In the genomic region with DNA sequence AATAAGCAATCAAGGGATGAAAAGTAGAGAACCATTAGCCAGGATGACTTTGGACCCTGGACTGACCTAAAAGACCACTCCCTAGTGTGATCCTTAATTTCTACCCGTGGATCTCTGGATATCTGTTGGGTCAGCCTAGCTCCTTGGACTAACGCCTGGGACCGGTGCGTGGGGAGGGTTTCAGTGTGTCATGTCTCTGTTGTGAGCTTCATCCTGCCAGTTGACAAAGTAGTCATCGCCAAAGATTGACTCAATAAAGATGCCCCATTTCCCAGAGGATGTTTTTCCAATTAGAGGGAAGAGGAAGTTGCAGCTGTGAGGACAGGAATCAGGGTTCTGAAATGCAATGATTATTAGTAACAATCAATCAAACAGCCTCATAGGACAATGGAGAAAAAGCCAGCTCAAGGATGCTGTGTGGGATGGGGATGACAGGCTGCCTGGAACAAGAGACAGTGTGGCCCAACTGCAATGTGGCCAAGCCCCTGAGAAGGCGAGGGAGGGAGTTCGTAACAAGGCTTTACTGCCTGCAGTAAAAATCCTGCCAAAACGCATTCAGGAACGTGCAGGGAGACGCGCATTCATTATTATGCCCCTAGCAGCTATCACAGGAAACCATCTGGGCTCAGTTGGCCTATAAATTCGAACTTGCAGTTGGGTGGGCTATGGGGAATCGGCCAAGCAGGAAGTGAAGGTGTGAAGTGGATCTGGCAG, we compare ENCODE assay signal across 8 mouse cellular contexts. TPM values are rescaled to one million over a fixed set of nuclear protein-coding genes. Genes with fewer than 3 reads are reported as not detected.
DNase-seq lines count a peak whose midpoint lies in the region; ATAC-seq and TF ChIP-seq lines count a peak whose summit lies in the region.

No protein-coding gene starts in this region.

- H3K27ac ChIP-seq in midbrain, postnatal 0 days (ENCODE audit: low read depth, low read length) = no peak overlapping the region
- no peak overlapping the region; the same call in 1 of the 2 replicates for H3K27ac ChIP-seq in midbrain, embryonic 10.5 days (replicated peaks)
- no peak overlapping the region for H3K27ac ChIP-seq in kidney, embryonic 16.5 days (ENCODE audit: low read length)

- no peak overlapping the region for H3K9ac ChIP-seq in midbrain, postnatal 0 days (replicated peaks; ENCODE audit: low read length, poor library complexity, severe bottlenecking)
- H3K9ac ChIP-seq in kidney, embryonic 16.5 days (replicated peaks; ENCODE audit: low read length) = no peak overlapping the region

- DNase-seq in cerebellum, postnatal 10 days = peak; percentile 56 to 67
- no peak for DNase-seq in cerebellum, postnatal 36 days
- peak; percentile 62 for DNase-seq in midbrain, postnatal 0 days (ENCODE audit: low spot score)
- DNase-seq in midbrain, embryonic 10.5 days (ENCODE audit: low spot score) = no peak
- peak; percentile 12 for DNase-seq in retina, embryonic 14.5 days (ENCODE audit: low spot score)
- DNase-seq in layer of hippocampus, adult 11-12 months (ENCODE audit: low spot score) = no peak

- H3K36me3 ChIP-seq in midbrain, postnatal 0 days (ENCODE audit: insufficient read depth, low read length) = no peaks in the 10 kb centered on the region
- H3K36me3 ChIP-seq in midbrain, embryonic 10.5 days = no peaks in the 10 kb centered on the region
- no peaks in the 10 kb centered on the region for H3K36me3 ChIP-seq in kidney, embryonic 16.5 days (ENCODE audit: insufficient read depth, low read length)

- no peaks in the 10 kb centered on the region for H3K9me3 ChIP-seq in midbrain, postnatal 0 days (ENCODE audit: low read length)
- H3K9me3 ChIP-seq in midbrain, embryonic 10.5 days (replicated peaks) = no peaks in the 10 kb centered on the region
- no peaks in the 10 kb centered on the region for H3K9me3 ChIP-seq in kidney, embryonic 16.5 days (ENCODE audit: low read length)

- no peak overlapping the region for H3K4me2 ChIP-seq in midbrain, postnatal 0 days (ENCODE audit: low read depth, low read length, poor library complexity, severe bottlenecking)
- H3K4me2 ChIP-seq in kidney, embryonic 16.5 days (replicated peaks; ENCODE audit: low read depth, low read length) = no peak overlapping the region

- no peak for TF ChIP-seq CTCF in midbrain, postnatal 0 days (IDR thresholded peaks at IDR 0.05)

- no peaks in the 10 kb centered on the region for H3K4me1 ChIP-seq in midbrain, postnatal 0 days (ENCODE audit: insufficient read depth, low read length)
- peaks cover 6% of the 10 kb centered on the region for H3K4me1 ChIP-seq in midbrain, embryonic 10.5 days
- H3K4me1 ChIP-seq in kidney, embryonic 16.5 days (ENCODE audit: insufficient read depth, low read length) = peaks cover 8% of the 10 kb centered on the region

- ATAC-seq in midbrain, postnatal 0 days (ENCODE audit: low FRiP score) = no peak
- ATAC-seq in kidney, embryonic 16.5 days (ENCODE audit: low FRiP score, low TSS enrichment) = 0 out of 2 replicates have a peak, but pooled peaks have one; percentile 2
- ATAC-seq in activated CD4-positive, CD25-positive, alpha-beta regulatory T cell, adult 4 months = no peak

- 42% methylated on average over 13 of the region's 13 CpGs for WGBS in midbrain, postnatal 0 days
- 79% methylated on average over 13 of the region's 13 CpGs for WGBS in midbrain, embryonic 10.5 days
- 32% methylated on average over 13 of the region's 13 CpGs for WGBS in kidney, embryonic 16.5 days

- H3K27me3 ChIP-seq in midbrain, postnatal 0 days (ENCODE audit: insufficient read depth, low read length) = no peaks in the 10 kb centered on the region
- no peaks in the 10 kb centered on the region for H3K27me3 ChIP-seq in midbrain, embryonic 10.5 days (ENCODE audit: low read depth, poor library complexity, severe bottlenecking)
- H3K27me3 ChIP-seq in kidney, embryonic 16.5 days (ENCODE audit: insufficient read depth, low read length) = no peaks in the 10 kb centered on the region

- no peak overlapping the region for H3K4me3 ChIP-seq in midbrain, postnatal 0 days (ENCODE audit: low read depth, low read length)
- H3K4me3 ChIP-seq in midbrain, embryonic 10.5 days = no peak overlapping the region
- no peak overlapping the region for H3K4me3 ChIP-seq in kidney, embryonic 16.5 days (ENCODE audit: low read length)

RNA-seq across cellular contexts. Expression of a gene that starts 27.3 kb away (rescaled TPM):
- total RNA-seq in midbrain, postnatal 0 days (2014; rRNA removed) = 16.1 and 22.2 TPM in 2 replicates
- 22.9 and 23.4 TPM in 2 replicates for polyA plus RNA-seq in midbrain, postnatal 0 days (2015; fragmentation: Nextera tagmentation; extraction: Ambion mirVana)
- 18.7 and 19.3 TPM in 2 replicates for polyA plus RNA-seq in midbrain, embryonic 10.5 days (2016; fragmentation: Nextera tagmentation; extraction: Ambion mirVana)
- 33.1 and 34.9 TPM in 2 replicates for polyA plus RNA-seq in kidney, embryonic 16.5 days (2015; fragmentation: Nextera tagmentation; extraction: Ambion mirVana)
- polyA plus RNA-seq in activated CD4-positive, CD25-positive, alpha-beta regulatory T cell, adult 4 months (2017; shearing (Covaris generic)) = 1 to 10 TPM in 1 of 2 experiments, under 1 TPM in 1; 0.21 to 1.6 TPM

Comparison
In these comparisons a context has a peak if more than half of its experiments do, and no peak if none do; other contexts are left out.
1. DNase-seq: peak in cerebellum, postnatal 10 days (2 of 2), midbrain, postnatal 0 days (single experiment) and retina, embryonic 14.5 days (single experiment); none in cerebellum, postnatal 36 days (0 of 2), midbrain, embryonic 10.5 days (single experiment) and layer of hippocampus, adult 11-12 months (single experiment).